Mouse (Mus musculus): ENCODE measurements around the gene Wdr24.
"Not testable (repeated sequence)": the region's sequence is repeated elsewhere in the genome, so short reads cannot be mapped to it uniquely, and the experiment has no call there.

GRCm38 (mm10) chr17:25871566-25871965 lies 48.1 kb downstream of the Wdr24 start:
- TF ChIP-seq CTCF (IDR thresholded peaks at IDR 0.05; ENCODE audit: control insufficient read depth, insufficient read depth, insufficient replicate concordance, low read depth, low read length); POLR2A (IDR thresholded peaks at IDR 0.05; ENCODE audit: control insufficient read depth, low read depth, low read length): not testable (repeated sequence)

All from testis, adult 2 months (tissue).